Mouse (Mus musculus): ENCODE measurements around the gene Trabd2b.

Gene Trabd2b

GRCm38 (mm10) chr4:114406355-114407101, at the start of gene Trabd2b:
Gene Trabd2b (plus strand): TSS chr4:114406724.
- no peak for DNase-seq (ENCODE audit: low spot score)

GRCm38 (mm10) chr4:114357420-114357819, 49.1 kb upstream of the Trabd2b start:
- no peak for DNase-seq (ENCODE audit: low spot score)

GRCm38 (mm10) chr4:114358874-114359273, 47.6 kb upstream of the Trabd2b start:
- DNase-seq (ENCODE audit: low spot score): no peak

- DNase-seq (ENCODE audit: low spot score): no peak
Observed at GRCm38 (mm10) chr4:114359818-114360217, 46.7 kb upstream of the Trabd2b start.

- no peak for DNase-seq (ENCODE audit: low spot score)
Observed at GRCm38 (mm10) chr4:114361336-114361735, 45.2 kb upstream of the Trabd2b start.

GRCm38 (mm10) chr4:114365000-114365399, 41.5 kb upstream of the Trabd2b start:
- no peak for DNase-seq (ENCODE audit: low spot score)

GRCm38 (mm10) chr4:114365595-114365994, 40.9 kb upstream of the Trabd2b start:
- no peak for DNase-seq (ENCODE audit: low spot score)

GRCm38 (mm10) chr4:114367005-114367404, 39.5 kb upstream of the Trabd2b start:
- DNase-seq (ENCODE audit: low spot score): no peak

- no peak for DNase-seq (ENCODE audit: low spot score)
Observed at GRCm38 (mm10) chr4:114367840-114368239, 38.7 kb upstream of the Trabd2b start.

- DNase-seq (ENCODE audit: low spot score): no peak
Observed at GRCm38 (mm10) chr4:114369591-114369990, 36.9 kb upstream of the Trabd2b start.

GRCm38 (mm10) chr4:114370935-114371715, 35.4 kb upstream of the Trabd2b start:
- DNase-seq (ENCODE audit: low spot score): no peak

- DNase-seq (ENCODE audit: low spot score): no peak
Observed at GRCm38 (mm10) chr4:114372699-114373098, 33.8 kb upstream of the Trabd2b start.

- DNase-seq (ENCODE audit: low spot score): no peak
Observed at GRCm38 (mm10) chr4:114374330-114374729, 32.2 kb upstream of the Trabd2b start.

GRCm38 (mm10) chr4:114377531-114377930, 29.0 kb upstream of the Trabd2b start:
- DNase-seq (ENCODE audit: low spot score): no peak

GRCm38 (mm10) chr4:114378512-114378911, 28.0 kb upstream of the Trabd2b start:
- DNase-seq (ENCODE audit: low spot score): no peak

GRCm38 (mm10) chr4:114379416-114379956, 27.0 kb upstream of the Trabd2b start:
- no peak for DNase-seq (ENCODE audit: low spot score)

GRCm38 (mm10) chr4:114382627-114383026, 23.9 kb upstream of the Trabd2b start:
- no peak for DNase-seq (ENCODE audit: low spot score)

- no peak for DNase-seq (ENCODE audit: low spot score)
Observed at GRCm38 (mm10) chr4:114385236-114385635, 21.3 kb upstream of the Trabd2b start.

- no peak for DNase-seq (ENCODE audit: low spot score)
Observed at GRCm38 (mm10) chr4:114386395-114386811, 20.1 kb upstream of the Trabd2b start.

GRCm38 (mm10) chr4:114387527-114388135, 18.9 kb upstream of the Trabd2b start:
- DNase-seq (ENCODE audit: low spot score): no peak

- DNase-seq (ENCODE audit: low spot score): no peak
Observed at GRCm38 (mm10) chr4:114388306-114388705, 18.2 kb upstream of the Trabd2b start.

GRCm38 (mm10) chr4:114389653-114390052, 16.9 kb upstream of the Trabd2b start:
- no peak for DNase-seq (ENCODE audit: low spot score)

GRCm38 (mm10) chr4:114397625-114398024, 8.9 kb upstream of the Trabd2b start:
- DNase-seq (ENCODE audit: low spot score): no peak
